Mouse (Mus musculus) MEL (cell line): Measurements from ENCODE around the gene Rnf144b. TPM values are rescaled to one million over a fixed set of nuclear protein-coding genes. Genes with fewer than 3 reads are reported as not detected.

ENCODE experiments used
- DNase-seq: peaks from one replicate; pipeline ENCODE4 v3.0.0; 2011; ENCODE audit warnings: low read depth, low spot score
- H3K27ac ChIP-seq: 2 replicates; pipeline ENCODE4 v1.5.1; 2012; ENCODE audit warnings: low read depth, mild to moderate bottlenecking, control low read depth, low read length, moderate library complexity; ENCODE audit not compliant: control insufficient read depth
- H3K27me3 ChIP-seq, 2 experiments: fragments of 150-350 bp in 1 of 2; sonication (generic) in 1 of 2; 2 replicates each; pipeline ENCODE4 v1.6.1; 2012; ENCODE audit warnings: low read length in 2 of 2, mild to moderate bottlenecking in 2 of 2, improper control_type of control experiment in 1 of 2, moderate library complexity in 1 of 2; ENCODE audit not compliant: insufficient read depth in 2 of 2, control insufficient read depth in 1 of 2
- H3K36me3 ChIP-seq, 2 experiments: 2 replicates each; pipeline ENCODE4 v1.6.1; 2012 to 2014; ENCODE audit warnings: low read length in 2 of 2, improper control_type of control experiment in 1 of 2, inconsistent platforms in 1 of 2, mild to moderate bottlenecking in 1 of 2; ENCODE audit not compliant: insufficient read depth in 2 of 2, control insufficient read depth in 1 of 2
- H3K4me1 ChIP-seq, 2 experiments: fragments of 150-350 bp in 1 of 2; sonication (generic) in 1 of 2; 2 replicates each; pipeline ENCODE4 v1.6.1; 2012; ENCODE audit warnings: low read length in 2 of 2, improper control_type of control experiment in 1 of 2, mild to moderate bottlenecking in 1 of 2; ENCODE audit not compliant: insufficient read depth in 2 of 2, control insufficient read depth in 1 of 2
- H3K4me3 ChIP-seq, 2 experiments: fragments of 150-350 bp in 1 of 2; sonication (generic) in 1 of 2; 2 replicates each; pipeline ENCODE4 v1.5.1; 2012; ENCODE audit warnings: low read depth in 2 of 2, low read length in 2 of 2, mild to moderate bottlenecking in 2 of 2, moderate library complexity in 2 of 2, control low read depth in 1 of 2, improper control_type of control experiment in 1 of 2; ENCODE audit not compliant: control insufficient read depth in 1 of 2, insufficient read depth in 1 of 2
- H3K79me2 ChIP-seq: 2 replicates; pipeline ENCODE4 v1.6.1; 2012; ENCODE audit warnings: mild to moderate bottlenecking, low read length, moderate library complexity; ENCODE audit not compliant: control insufficient read depth, poor library complexity, insufficient read depth
- H3K9ac ChIP-seq: 2 replicates; pipeline ENCODE4 v1.6.1; 2012; ENCODE audit warnings: low read depth, mild to moderate bottlenecking, control low read depth, low read length, moderate library complexity; ENCODE audit not compliant: control insufficient read depth, poor library complexity, severe bottlenecking
- H3K9me3 ChIP-seq: fragments of 150-350 bp; sonication (generic); replicated peaks from 2 replicates; pipeline ENCODE4 v1.6.1; 2012; ENCODE audit warnings: mild to moderate bottlenecking, low read length, improper control_type of control experiment, moderate library complexity; ENCODE audit not compliant: insufficient read depth
- BHLHE40 ChIP-seq: IDR thresholded peaks from 2 replicates; pipeline ENCODE4 v1.6.1; 2012; ENCODE audit warnings: low read depth, mild to moderate bottlenecking, inconsistent platforms, low read length, improper control_type of control experiment, borderline replicate concordance
- CHD2 ChIP-seq: IDR thresholded peaks from 2 replicates; pipeline ENCODE4 v1.6.1; 2011; ENCODE audit warnings: low read length, improper control_type of control experiment
- CTCF ChIP-seq, 3 experiments: IDR thresholded peaks in 2 of 3; conservative IDR thresholded peaks in 1 of 3; 2 replicates each; pipeline ENCODE4 v1.5.1; 2011 to 2012; ENCODE audit warnings: low read length in 3 of 3, low read depth in 2 of 3, mild to moderate bottlenecking in 2 of 3, improper control_type of control experiment in 1 of 3, inconsistent platforms in 1 of 3, mixed read lengths in 1 of 3, moderate library complexity in 1 of 3; ENCODE audit not compliant: control insufficient read depth in 1 of 3, insufficient read depth in 1 of 3, poor library complexity in 1 of 3, severe bottlenecking in 1 of 3
- E2F4 ChIP-seq: IDR thresholded peaks from 2 replicates; pipeline ENCODE4 v1.6.1; 2011; ENCODE audit warnings: low read depth, low read length, improper control_type of control experiment, borderline replicate concordance
- GABPA ChIP-seq: IDR thresholded peaks from 2 replicates; pipeline ENCODE4 v1.6.1; 2012; ENCODE audit warnings: low read depth, mild to moderate bottlenecking, inconsistent platforms, low read length, improper control_type of control experiment, moderate library complexity
- GATA1 ChIP-seq: IDR thresholded peaks from 2 replicates; pipeline ENCODE4 v1.6.1; 2011; ENCODE audit warnings: low read depth, low read length, improper control_type of control experiment
- HCFC1 ChIP-seq: IDR thresholded peaks from 2 replicates; pipeline ENCODE4 v1.6.1; 2012; ENCODE audit warnings: low read depth, mild to moderate bottlenecking, inconsistent platforms, low read length, improper control_type of control experiment, moderate library complexity
- KAT2A ChIP-seq: conservative IDR thresholded peaks from 2 replicates; pipeline ENCODE4 v1.6.1; 2012; ENCODE audit warnings: low read depth, low read length, improper control_type of control experiment, inconsistent platforms
- MAZ ChIP-seq: IDR thresholded peaks from 2 replicates; pipeline ENCODE4 v1.6.1; 2012; ENCODE audit warnings: low read depth, mild to moderate bottlenecking, inconsistent platforms, low read length, improper control_type of control experiment
- MEF2A ChIP-seq: IDR thresholded peaks from 2 replicates; pipeline ENCODE4 v1.6.1; 2014; ENCODE audit warnings: low read depth, mild to moderate bottlenecking, inconsistent platforms, low read length, improper control_type of control experiment; ENCODE audit not compliant: poor library complexity, insufficient replicate concordance, severe bottlenecking; ENCODE audit errors: extremely low read depth
- MXI1 ChIP-seq: IDR thresholded peaks from 2 replicates; pipeline ENCODE4 v1.6.1; 2011; ENCODE audit warnings: mild to moderate bottlenecking, low read depth, low read length, improper control_type of control experiment
- MYB ChIP-seq: IDR thresholded peaks from 2 replicates; pipeline ENCODE4 v1.6.1; 2011; ENCODE audit warnings: mild to moderate bottlenecking, low read depth, low read length, improper control_type of control experiment
- MYC ChIP-seq: IDR thresholded peaks from 2 replicates; pipeline ENCODE4 v1.6.1; 2011; ENCODE audit warnings: low read depth, mild to moderate bottlenecking, low read length, improper control_type of control experiment, moderate library complexity
- NELFE ChIP-seq: IDR thresholded peaks from 2 replicates; pipeline ENCODE4 v1.6.1; 2011; ENCODE audit warnings: low read depth, low read length, improper control_type of control experiment
- POLR2A ChIP-seq, 2 experiments: IDR thresholded peaks; 2 replicates each; pipeline ENCODE4 v1.6.1; 2011 to 2012; ENCODE audit warnings: low read length in 2 of 2, mild to moderate bottlenecking in 2 of 2, control low read depth in 1 of 2, improper control_type of control experiment in 1 of 2, low read depth in 1 of 2, moderate library complexity in 1 of 2; ENCODE audit not compliant: control insufficient read depth in 1 of 2, insufficient read depth in 1 of 2, poor library complexity in 1 of 2
- POLR2AphosphoS2 ChIP-seq: IDR thresholded peaks from 2 replicates; pipeline ENCODE4 v1.6.1; 2011; ENCODE audit warnings: low read length, improper control_type of control experiment
- RCOR1 ChIP-seq: IDR thresholded peaks from 2 replicates; pipeline ENCODE4 v1.6.1; 2012; ENCODE audit warnings: low read depth, mild to moderate bottlenecking, inconsistent platforms, low read length, improper control_type of control experiment
- SIN3A ChIP-seq: IDR thresholded peaks from 2 replicates; pipeline ENCODE4 v1.6.1; 2012; ENCODE audit warnings: low read length, improper control_type of control experiment, inconsistent platforms
- SMC3 ChIP-seq: IDR thresholded peaks from 2 replicates; pipeline ENCODE4 v1.6.1; 2011; ENCODE audit warnings: low read depth, low read length, improper control_type of control experiment
- TAL1 ChIP-seq: IDR thresholded peaks from 2 replicates; pipeline ENCODE4 v1.6.1; 2012; ENCODE audit warnings: mild to moderate bottlenecking, inconsistent platforms, low read length, moderate library complexity, mixed read lengths
- TCF12 ChIP-seq: IDR thresholded peaks from 2 replicates; pipeline ENCODE4 v1.6.1; 2014; ENCODE audit warnings: low read depth, mild to moderate bottlenecking, inconsistent platforms, low read length, improper control_type of control experiment, moderate library complexity
- ZKSCAN1 ChIP-seq: IDR thresholded peaks from 2 replicates; pipeline ENCODE4 v1.6.1; 2012; ENCODE audit warnings: low read depth, mild to moderate bottlenecking, inconsistent platforms, low read length, improper control_type of control experiment, moderate library complexity
- polyA plus RNA-seq, 2 experiments: library from polyadenylated mRNA; stranded (reverse) in 1 of 2; unstranded in 1 of 2; fragments of >175 nt in 1 of 2; fragments of >200 nt in 1 of 2; gene quantifications; 2 replicates each; pipeline versions ENCODE4 v1.2.1 to v1.2.4; 2012; ENCODE audit warnings: low replicate concordance in 2 of 2, low read depth in 1 of 2; ENCODE audit not compliant: insufficient read length in 2 of 2, insufficient read depth in 1 of 2, missing spikeins in 1 of 2
- total RNA-seq: library from RNA; depleted of rRNA; stranded (reverse); fragments of 300-350 nt; gene quantifications from 2 replicates; pipeline ENCODE4 v1.2.3, GENCODE M21; 2012

The Rnf144b gene
- total and polyA plus RNA-seq, 3 experiments, result not detected

- no peaks in the 10 kb centered on the region for H3K27me3 ChIP-seq
- peaks cover 0 to 31% of the 10 kb centered on the region in 2 experiments; a peak in 2 of 4 replicates for H3K36me3 ChIP-seq
- peak overlapping the region; percentile 44 for H3K9ac ChIP-seq
- no peak overlapping the region for H3K4me3 ChIP-seq
- no peaks in the 10 kb centered on the region for H3K79me2 ChIP-seq
- H3K4me1 ChIP-seq, result peaks cover 22 to 34% of the 10 kb centered on the region in 2 experiments
- peak overlapping the region; percentile 75 for H3K27ac ChIP-seq
- no peaks in the 10 kb centered on the region for H3K9me3 ChIP-seq
- DNase-seq, result peak; percentile 32
- TF ChIP-seq TCF12 (peak; percentile 24; the same call in 1 of the 2 replicates), GATA1 (0 out of 2 replicates have a peak, but pooled peaks have one; percentile 41), ZKSCAN1 (no peak)
These were observed 6.5 kb upstream of the Rnf144b start for GRCm38 (mm10) chr13:47116000-47116399.

GRCm38 (mm10) chr13:47121333-47121889 lies 1.0 kb upstream of the Rnf144b start:
- H3K4me1 ChIP-seq, result peaks cover 6 to 7% of the 10 kb centered on the region in 2 experiments; a peak in 3 of 4 replicates
- H3K36me3 ChIP-seq, result peaks cover 0 to 6% of the 10 kb centered on the region in 2 experiments; a peak in 2 of 4 replicates
- no peaks in the 10 kb centered on the region for H3K9me3 ChIP-seq
- H3K9ac ChIP-seq, result no peak overlapping the region
- H3K27me3 ChIP-seq, result no peaks in the 10 kb centered on the region
- no peak overlapping the region for H3K4me3 ChIP-seq
- H3K79me2 ChIP-seq, result no peaks in the 10 kb centered on the region
- no peak for DNase-seq
- no peak overlapping the region for H3K27ac ChIP-seq
- TF ChIP-seq GATA1 (no peak), SIN3A (no peak), HCFC1 (no peak), MEF2A (no peak), MXI1 (no peak), KAT2A (no peak), RCOR1 (no peak), NELFE (no peak), SMC3 (no peak), E2F4 (no peak), POLR2AphosphoS2 (no peak), GABPA (no peak), ZKSCAN1 (no peak)

- H3K9me3 ChIP-seq, result no peaks in the 10 kb centered on the region
- no peak overlapping the region for H3K27ac ChIP-seq
- H3K36me3 ChIP-seq, result no peaks in the 10 kb centered on the region
- H3K4me3 ChIP-seq, result no peak overlapping the region
- no peaks in the 10 kb centered on the region; a peak in 1 of 4 replicates for H3K4me1 ChIP-seq
- H3K79me2 ChIP-seq, result no peaks in the 10 kb centered on the region
- no peak for DNase-seq
- no peak overlapping the region for H3K9ac ChIP-seq
- TF ChIP-seq KAT2A, result no peak
- no peak for TF ChIP-seq MYC
- no peak for TF ChIP-seq SIN3A
- TF ChIP-seq POLR2A (IDR thresholded peaks at IDR 0.05; ENCODE audit: control insufficient read depth in 1 of 2, insufficient read depth in 1 of 2, low read depth in 1 of 2, low read length in 2 of 2, poor library complexity in 1 of 2), result no peak
- no peak for TF ChIP-seq CHD2
- no peak for TF ChIP-seq MAZ
- no peak for TF ChIP-seq TAL1
- no peak for TF ChIP-seq CTCF (IDR thresholded peaks at IDR 0.05 in 2 of 3, conservative IDR thresholded peaks at IDR 0.05 in 1 of 3; ENCODE audit: control insufficient read depth in 1 of 3, insufficient read depth in 1 of 3, low read depth in 2 of 3, low read length in 3 of 3, poor library complexity in 1 of 3, severe bottlenecking in 1 of 3)
- no peak for TF ChIP-seq MXI1
- no peak for TF ChIP-seq MYB
- TF ChIP-seq BHLHE40, result no peak
- no peak for TF ChIP-seq NELFE
- H3K27me3 ChIP-seq, result no peaks in the 10 kb centered on the region
These were observed 2.0 kb downstream of the Rnf144b start for GRCm38 (mm10) chr13:47124449-47124848.
